Mouse (Mus musculus) lung, postnatal 0 days (tissue): ENCODE measurements around the gene Aspscr1.
"Not testable (repeated sequence)": the region's sequence is repeated elsewhere in the genome, so short reads cannot be mapped to it uniquely, and the experiment has no call there.

ENCODE experiments used
- CTCF ChIP-seq: IDR thresholded peaks from 2 replicates; pipeline ENCODE4 v1.5.1; 2016; ENCODE audit warnings: antibody characterized with exemption, mild to moderate bottlenecking
- EP300 ChIP-seq: IDR thresholded peaks from 2 replicates; pipeline ENCODE4 v1.6.1; 2016; ENCODE audit warnings: antibody characterized with exemption, mild to moderate bottlenecking, control low read depth

DNA sequence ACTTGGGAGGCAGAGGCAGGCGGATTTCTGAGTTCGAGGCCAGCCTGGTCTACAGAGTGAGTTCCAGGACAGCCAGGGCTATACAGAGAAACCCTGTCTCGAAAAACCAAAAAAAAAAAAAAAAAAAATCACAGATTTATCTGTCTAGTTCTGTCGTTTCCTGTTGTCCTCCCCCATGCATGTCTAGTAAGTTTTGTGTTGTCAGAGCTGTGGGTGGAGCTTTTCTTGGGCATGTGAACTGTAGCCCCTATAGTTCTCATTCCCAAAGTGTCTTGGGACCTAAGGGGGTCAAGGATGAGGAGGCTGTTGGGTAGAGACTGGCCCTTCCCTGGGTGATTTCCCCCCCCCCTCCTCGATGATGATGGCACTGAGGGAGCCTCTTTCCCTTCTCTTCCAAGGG lies 3.1 kb downstream of the Aspscr1 start:
- TF ChIP-seq CTCF, EP300: not testable (repeated sequence)
